ENCODE assay signal across 10 mouse cellular contexts in genomic region chr8:107114150-107115007, GRCm38 (mm10). TPM values are rescaled to one million over a fixed set of nuclear protein-coding genes. Genes with fewer than 3 reads are reported as not detected.
A peak's percentile ranks its signal among the peaks of the same experiment; 100 is the strongest.
DNase-seq lines count a peak whose midpoint lies in the region; ATAC-seq and TF ChIP-seq lines count a peak whose summit lies in the region.
"Had no signal": no experiment of that assay in that cellular context is flagged by ENCODE, and none has a peak within 500 bp of the region (broad histone marks: within the 10 kb centered on the region; RNA-seq: fewer than 3 reads in every experiment).

No protein-coding gene starts in this region.

- H3K9me3 ChIP-seq in intestine, postnatal 0 days (ENCODE audit: control insufficient read depth) = no peaks in the 10 kb centered on the region
- H3K9me3 ChIP-seq in midbrain, embryonic 16.5 days (replicated peaks; ENCODE audit: control insufficient read depth, low read length, poor library complexity, severe bottlenecking) = no peaks in the 10 kb centered on the region

- H3K4me1 ChIP-seq in intestine, postnatal 0 days (replicated peaks; ENCODE audit: control insufficient read depth, insufficient read depth, low read length) = peaks cover 10% of the 10 kb centered on the region
- H3K4me1 ChIP-seq in midbrain, embryonic 16.5 days (ENCODE audit: control insufficient read depth, insufficient read depth, low read length) = no peaks in the 10 kb centered on the region

- no peak for TF ChIP-seq CTCF in gastrocnemius, adult 2 months (IDR thresholded peaks at IDR 0.05)
- TF ChIP-seq CTCF in intestine, postnatal 0 days (IDR thresholded peaks at IDR 0.05; ENCODE audit: low read depth) = no peak

- H3K9ac ChIP-seq in intestine, postnatal 0 days (ENCODE audit: low read depth, low read length) = peak overlapping the region; percentile 13; the same call in 1 of the 2 replicates
- no peak overlapping the region for H3K9ac ChIP-seq in midbrain, embryonic 16.5 days (ENCODE audit: low read depth, low read length)

- WGBS in intestine, postnatal 0 days = 29% methylated on average over 19 of the region's 19 CpGs
- 53% methylated on average over 19 of the region's 19 CpGs for WGBS in midbrain, embryonic 16.5 days

- H3K27me3 ChIP-seq in intestine, postnatal 0 days (replicated peaks; ENCODE audit: control insufficient read depth, insufficient read depth, low read length) = no peaks in the 10 kb centered on the region
- no peaks in the 10 kb centered on the region for H3K27me3 ChIP-seq in midbrain, embryonic 16.5 days (ENCODE audit: control insufficient read depth, insufficient read depth, low read depth, low read length)
- H3K27me3 ChIP-seq: Patski had no signal

- peak overlapping the region; percentile 75 for H3K27ac ChIP-seq in gastrocnemius, adult 2 months
- peak overlapping the region; percentile 16; the same call in 1 of the 2 replicates for H3K27ac ChIP-seq in intestine, postnatal 0 days (ENCODE audit: low read depth, low read length)
- H3K27ac ChIP-seq in midbrain, embryonic 16.5 days (ENCODE audit: low read length) = no peak overlapping the region

- H3K36me3 ChIP-seq in intestine, postnatal 0 days (ENCODE audit: control insufficient read depth, insufficient read depth) = no peaks in the 10 kb centered on the region
- H3K36me3 ChIP-seq in midbrain, embryonic 16.5 days (ENCODE audit: control insufficient read depth, insufficient read depth, low read length) = no peaks in the 10 kb centered on the region

- intact Hi-C loops in gastrocnemius, adult 2 months (cut with DNase I) = loop anchor here (1.0 to 5.0 kb wide), 2 partner anchors 88 to 211 kb away; no protein-coding TSS in a partner anchor
- intact Hi-C loops in gastrocnemius, postnatal 14 days (cut with DNase I; ENCODE audit: low total_unique reads) = no loop called here

- peak; percentile 26 for DNase-seq in gastrocnemius, adult 2 months
- DNase-seq in gastrocnemius, postnatal 14 days = no peak
- peak; percentile 32 to 44 for DNase-seq in right cerebral cortex, adult 2 months (ENCODE audit: low spot score in 2 of 2)
- no peak for DNase-seq in right cerebral cortex, postnatal 14 days
- DNase-seq in embryo, embryonic 10.5 days (ENCODE audit: low spot score) = no peak

- peak overlapping the region; percentile 52 for H3K4me2 ChIP-seq in intestine, postnatal 0 days (replicated peaks; ENCODE audit: low read depth)
- H3K4me2 ChIP-seq in midbrain, embryonic 16.5 days (ENCODE audit: low read length) = 0 out of 2 replicates have a peak overlapping the region, but pooled peaks have one; percentile 12

- H3K4me3 ChIP-seq in gastrocnemius, adult 2 months = peak overlapping the region; percentile 57
- H3K4me3 ChIP-seq in intestine, postnatal 0 days (ENCODE audit: low read depth, low read length) = no peak overlapping the region
- H3K4me3 ChIP-seq in midbrain, embryonic 16.5 days (ENCODE audit: low read depth, low read length) = no peak overlapping the region

- ATAC-seq in intestine, postnatal 0 days = no peak
- ATAC-seq in midbrain, embryonic 16.5 days = no peak
- ATAC-seq in erythroblast, adult 5-6 weeks (replicated peaks; ENCODE audit: low FRiP score, poor library complexity, severe bottlenecking) = no peak
- ATAC-seq: Patski had no signal

RNA-seq across cellular contexts. Expression of gene Terf2, which starts 18.0 kb away (rescaled TPM):
- 10 to 100 TPM; 14.7 to 15.1 TPM for total RNA-seq in gastrocnemius, adult 2 months (2021)
- total RNA-seq in gastrocnemius, postnatal 14 days (2021) = 10 to 100 TPM; 10.1 to 15.9 TPM
- polyA plus RNA-seq in intestine, postnatal 0 days (2015; fragmentation: Nextera tagmentation; extraction: Ambion mirVana) = 11.2 and 12.1 TPM in 2 replicates
- 26.4 and 28.3 TPM in 2 replicates for polyA plus RNA-seq in midbrain, embryonic 16.5 days (2015; fragmentation: Nextera tagmentation; extraction: Ambion mirVana)
- total RNA-seq in erythroblast, adult 5-6 weeks (2015; ENCODE audit: low replicate concordance) = 9.2 and 14.2 TPM in 2 replicates
- total RNA-seq in erythroblast, adult 5-6 weeks (2017; ENCODE audit: low replicate concordance) = 12.9 and 15.5 TPM in 2 replicates

RNA-seq across cellular contexts. Expression of gene Cyb5b, which starts 36.1 kb away (rescaled TPM):
- 10 to 100 TPM; 33.2 to 36.3 TPM for total RNA-seq in gastrocnemius, adult 2 months (2021)
- 10 to 100 TPM; 21.9 to 25.3 TPM for total RNA-seq in gastrocnemius, postnatal 14 days (2021)
- polyA plus RNA-seq in intestine, postnatal 0 days (2015; fragmentation: Nextera tagmentation; extraction: Ambion mirVana) = 93.2 and 103 TPM in 2 replicates
- polyA plus RNA-seq in midbrain, embryonic 16.5 days (2015; fragmentation: Nextera tagmentation; extraction: Ambion mirVana) = 120 and 124 TPM in 2 replicates
- 10.2 and 21.3 TPM in 2 replicates for total RNA-seq in erythroblast, adult 5-6 weeks (2015; ENCODE audit: low replicate concordance)
- 8.1 and 12.8 TPM in 2 replicates for total RNA-seq in erythroblast, adult 5-6 weeks (2017; ENCODE audit: low replicate concordance)

RNA-seq across cellular contexts. Expression of gene Tmed6, which starts 48.9 kb away (rescaled TPM):
- total RNA-seq in gastrocnemius, adult 2 months (2021) = not detected
- total RNA-seq in gastrocnemius, postnatal 14 days (2021) = not detected
- 10.5 and 11.2 TPM in 2 replicates for polyA plus RNA-seq in intestine, postnatal 0 days (2015; fragmentation: Nextera tagmentation; extraction: Ambion mirVana)
- polyA plus RNA-seq in midbrain, embryonic 16.5 days (2015; fragmentation: Nextera tagmentation; extraction: Ambion mirVana) = not detected in 2 replicates
- not detected in 2 replicates for total RNA-seq in erythroblast, adult 5-6 weeks (2015; ENCODE audit: low replicate concordance)
- not detected in 2 replicates for total RNA-seq in erythroblast, adult 5-6 weeks (2017; ENCODE audit: low replicate concordance)
- total RNA-seq: left cerebral cortex, adult 8-10 months had no signal

RNA-seq across cellular contexts. Expression of gene Nip7, which starts 57.7 kb away (rescaled TPM):
- total RNA-seq in gastrocnemius, adult 2 months (2021) = 10 to 100 TPM; 19.3 to 20.7 TPM
- 10 to 100 TPM; 18.3 to 24.7 TPM for total RNA-seq in gastrocnemius, postnatal 14 days (2021)
- 42.8 and 44.7 TPM in 2 replicates for polyA plus RNA-seq in intestine, postnatal 0 days (2015; fragmentation: Nextera tagmentation; extraction: Ambion mirVana)
- polyA plus RNA-seq in midbrain, embryonic 16.5 days (2015; fragmentation: Nextera tagmentation; extraction: Ambion mirVana) = 65.9 and 67.8 TPM in 2 replicates
- 19.4 and 22.5 TPM in 2 replicates for total RNA-seq in erythroblast, adult 5-6 weeks (2015; ENCODE audit: low replicate concordance)
- 5.0 and 8.9 TPM in 2 replicates for total RNA-seq in erythroblast, adult 5-6 weeks (2017; ENCODE audit: low replicate concordance)

RNA-seq across cellular contexts. Expression of gene Cog8, which starts 57.9 kb away (rescaled TPM):
- total RNA-seq in gastrocnemius, adult 2 months (2021) = 10 to 100 TPM; 18.7 to 20.3 TPM
- 10 to 100 TPM; 16.9 to 17.7 TPM for total RNA-seq in gastrocnemius, postnatal 14 days (2021)
- 21.6 and 25.4 TPM in 2 replicates for polyA plus RNA-seq in intestine, postnatal 0 days (2015; fragmentation: Nextera tagmentation; extraction: Ambion mirVana)
- 37.7 and 39.5 TPM in 2 replicates for polyA plus RNA-seq in midbrain, embryonic 16.5 days (2015; fragmentation: Nextera tagmentation; extraction: Ambion mirVana)
- 4.2 and 10.7 TPM in 2 replicates for total RNA-seq in erythroblast, adult 5-6 weeks (2015; ENCODE audit: low replicate concordance)
- 3.6 and 8.9 TPM in 2 replicates for total RNA-seq in erythroblast, adult 5-6 weeks (2017; ENCODE audit: low replicate concordance)

Comparison
In these comparisons a context has a peak if more than half of its experiments do, and no peak if none do; other contexts are left out.
1. DNase-seq: peak in gastrocnemius, adult 2 months (single experiment) and right cerebral cortex, adult 2 months (2 of 2); none in gastrocnemius, postnatal 14 days (single experiment), right cerebral cortex, postnatal 14 days (single experiment) and embryo, embryonic 10.5 days (single experiment).